Mouse (Mus musculus) testis, adult 2 months (tissue): Measurements from ENCODE around the gene Fbxl14.

Source experiments
- CTCF ChIP-seq: fragments of 200-500 bp; IDR thresholded peaks from 2 replicates; pipeline ENCODE4 v1.5.1; 2012; ENCODE audit warnings: low read depth, mild to moderate bottlenecking, inconsistent platforms, low read length, moderate library complexity; ENCODE audit not compliant: control insufficient read depth, insufficient read depth, insufficient replicate concordance
- POLR2A ChIP-seq: fragments of 200-500 bp; IDR thresholded peaks from 2 replicates; pipeline ENCODE4 v1.6.1; 2012; ENCODE audit warnings: low read depth, mild to moderate bottlenecking, inconsistent platforms, low read length, moderate library complexity; ENCODE audit not compliant: control insufficient read depth

DNA sequence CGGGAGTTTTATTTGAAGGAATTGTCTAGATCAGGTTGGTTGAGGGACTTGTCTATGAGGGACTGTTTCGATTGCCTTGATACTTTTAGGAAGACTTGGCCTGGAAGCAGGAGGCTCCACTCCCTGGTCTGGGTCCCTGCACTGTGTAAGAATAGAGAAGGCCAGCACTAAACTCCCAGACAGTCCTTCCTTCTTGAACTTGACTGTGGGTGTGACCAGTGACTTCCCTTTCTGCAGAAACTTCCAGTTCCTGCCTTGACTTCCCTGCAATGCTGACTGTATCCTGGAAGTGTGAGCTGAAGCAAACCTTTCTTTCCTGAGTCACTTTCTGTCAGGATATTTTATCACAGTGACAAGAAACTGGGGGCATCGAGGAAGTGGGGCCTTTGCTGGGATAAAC lies 8.7 kb upstream of the Fbxl14 start:
- TF ChIP-seq POLR2A (no peak), CTCF (no peak)
